Mouse (Mus musculus) megakaryocyte, embryonic 14.5 days (primary cell): ENCODE results near the gene Trim54. TPM values are rescaled to one million over a fixed set of nuclear protein-coding genes. Genes with fewer than 3 reads are reported as not detected.

Experiments
- H3K27me3 ChIP-seq: replicated peaks from 2 replicates; pipeline ENCODE3; 2012; ENCODE audit warnings: inconsistent platforms
- H3K36me3 ChIP-seq: replicated peaks from 2 replicates; pipeline ENCODE3; 2012; ENCODE audit warnings: low read length, inconsistent platforms, mixed read lengths
- H3K4me1 ChIP-seq: 2 replicates; pipeline ENCODE4 v1.6.1; 2012; ENCODE audit warnings: inconsistent platforms
- H3K4me3 ChIP-seq: replicated peaks from 2 replicates; pipeline ENCODE3; 2012; ENCODE audit warnings: moderate library complexity, mild to moderate bottlenecking, inconsistent platforms
- H3K9me3 ChIP-seq: 2 replicates; pipeline ENCODE4 v1.6.1; 2012; ENCODE audit warnings: inconsistent platforms
- FLI1 ChIP-seq: IDR thresholded peaks from 2 replicates; pipeline ENCODE4 v1.6.1; 2012; ENCODE audit warnings: low read length, inconsistent platforms, mixed read lengths
- GATA1 ChIP-seq: IDR thresholded peaks from 3 replicates; pipeline ENCODE4 v1.6.1; 2012; ENCODE audit warnings: mixed read lengths, low read length, inconsistent platforms, borderline replicate concordance
- polyA plus RNA-seq: library from polyadenylated mRNA; stranded (reverse); fragments of >175 nt; gene quantifications from 2 replicates; pipeline ENCODE4 v1.2.3, GENCODE M21; 2012; ENCODE audit warnings: low replicate concordance; ENCODE audit not compliant: insufficient read depth

The Trim54 gene
- polyA plus RNA-seq, 1 experiment = not detected

GRCm38 (mm10) chr5:31179301-31179765 is 62.8 kb downstream of the Trim54 start:
- TF ChIP-seq FLI1 (no peak), GATA1 (no peak)
- H3K4me1 ChIP-seq = peaks cover 60% of the 10 kb centered on the region

DNA sequence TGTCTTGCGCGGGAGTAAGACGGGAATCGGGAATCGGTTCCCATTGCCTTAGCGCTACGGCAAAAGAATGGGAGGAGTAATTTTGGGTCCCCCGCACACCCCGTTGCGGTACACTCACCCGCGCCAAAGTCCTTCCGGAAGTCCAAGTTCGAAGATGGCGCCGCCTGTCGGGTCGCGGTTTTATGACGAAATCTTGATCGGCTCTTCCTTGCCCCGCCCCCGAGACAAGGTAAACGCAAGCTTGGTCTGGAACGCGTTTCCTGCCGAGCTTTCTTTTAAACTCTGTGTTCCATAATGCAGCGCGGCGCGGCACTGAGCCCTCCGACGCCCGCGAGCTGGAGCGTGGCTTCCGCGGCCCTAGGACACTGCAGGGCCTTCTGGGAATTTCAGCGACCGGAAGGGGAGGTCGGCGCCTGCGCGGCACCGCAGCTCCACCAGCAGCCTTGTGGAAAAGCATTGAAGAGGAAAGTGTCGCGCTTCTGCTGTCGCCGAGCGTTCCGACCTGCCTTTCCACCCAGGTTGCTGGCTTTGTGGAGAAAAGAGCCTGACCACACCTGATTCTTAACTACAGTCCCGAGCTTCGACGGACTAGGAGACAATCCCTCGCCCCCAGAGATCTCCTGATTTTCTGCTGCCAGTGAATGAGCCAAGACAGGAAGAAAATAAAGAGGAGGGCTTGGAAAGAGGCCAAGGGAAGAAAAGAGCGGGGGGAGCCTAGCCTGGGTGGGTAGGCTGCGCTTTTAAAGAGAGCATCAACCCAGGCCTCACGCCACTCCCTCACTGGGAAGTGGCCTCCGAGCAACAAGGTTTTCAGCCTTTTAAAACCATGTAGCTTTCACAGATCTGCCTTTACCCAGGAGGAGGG is 63.5 kb downstream of the Trim54 start, which contains the start of the genes Gm29609 and Gtf3c2:
TSS of gene Gm29609 (minus strand) at position 146 of the 865 bp plus-strand sequence.
TSS of gene Gtf3c2 (minus strand) at position 379 of the 865 bp plus-strand sequence.
- TF ChIP-seq FLI1 = peak; percentile 61; the same call in 1 of the 2 replicates
- TF ChIP-seq GATA1 = no peak
- peaks cover 12% of the 10 kb centered on the region for H3K36me3 ChIP-seq
- peaks cover 60% of the 10 kb centered on the region for H3K4me1 ChIP-seq

More at GRCm38 (mm10) chr5:31179301-31179765, 62.8 kb downstream of the Trim54 start:
- Histone ChIP-seq H3K36me3 (peaks cover 17% of the 10 kb centered on the region), H3K27me3 (no peaks in the 10 kb centered on the region), H3K4me3 (peak overlapping the region; percentile 95), H3K9me3 (no peaks in the 10 kb centered on the region)

GRCm38 (mm10) chr5:31181183-31181770 is 64.8 kb downstream of the Trim54 start:
- H3K4me3 ChIP-seq = peak overlapping the region; percentile 95
- no peaks in the 10 kb centered on the region for H3K9me3 ChIP-seq
- TF ChIP-seq GATA1 (no peak), FLI1 (no peak)
- no peaks in the 10 kb centered on the region for H3K27me3 ChIP-seq
- peaks cover 8% of the 10 kb centered on the region for H3K36me3 ChIP-seq
- H3K4me1 ChIP-seq = peaks cover 59% of the 10 kb centered on the region

More for the DNA sequence above, 63.5 kb downstream of the Trim54 start, which contains the start of the genes Gm29609 and Gtf3c2:
- Histone ChIP-seq H3K27me3 (no peaks in the 10 kb centered on the region), H3K9me3 (no peaks in the 10 kb centered on the region), H3K4me3 (peak within 1 kb of the TSS; percentile 95)

- peak overlapping the region; percentile 46 for H3K4me3 ChIP-seq
- peaks cover 22% of the 10 kb centered on the region for H3K36me3 ChIP-seq
- no peaks in the 10 kb centered on the region for H3K9me3 ChIP-seq
- no peak for TF ChIP-seq GATA1
- peaks cover 40% of the 10 kb centered on the region for H3K4me1 ChIP-seq
- no peaks in the 10 kb centered on the region for H3K27me3 ChIP-seq
These were observed 67.2 kb downstream of the Trim54 start for GRCm38 (mm10) chr5:31183678-31184077.

Other genes starting within 250 kb of the Trim54 start
- gene Tmem214, start 248.7 kb upstream of the Trim54 start, polyA plus RNA-seq = 11.8 and 17.0 TPM in 2 replicates
- gene Agbl5, start 228.0 kb upstream of the Trim54 start, polyA plus RNA-seq = 36.7 and 70.8 TPM in 2 replicates
- gene Ost4, start 208.9 kb upstream of the Trim54 start, polyA plus RNA-seq = 57.7 and 180 TPM in 2 replicates
- 427 and 497 TPM in 2 replicates for gene Emilin1, start 203.3 kb upstream of the Trim54 start, polyA plus RNA-seq
- 11.7 and 40.4 TPM in 2 replicates for gene Khk, start 195.3 kb upstream of the Trim54 start, polyA plus RNA-seq
- not detected in 2 replicates for gene Cgref1, start 171.1 kb upstream of the Trim54 start, polyA plus RNA-seq
- gene Preb, start 156.4 kb upstream of the Trim54 start, polyA plus RNA-seq = 43.7 and 59.1 TPM in 2 replicates
- not detected in 2 replicates for gene Tcf23, start 148.1 kb upstream of the Trim54 start, polyA plus RNA-seq
- 6.5 and 48.6 TPM in 2 replicates for gene Atraid, start 68.4 kb upstream of the Trim54 start, polyA plus RNA-seq
- 5.0 and 8.2 TPM in 2 replicates for gene Slc5a6, start 67.8 kb upstream of the Trim54 start, polyA plus RNA-seq
- gene Cad, start 61.9 kb upstream of the Trim54 start, polyA plus RNA-seq = 218 and 333 TPM in 2 replicates
- not detected in 2 replicates for gene Dnajc5g, start 10.4 kb upstream of the Trim54 start, polyA plus RNA-seq
- gene Slc30a3, start 8.5 kb upstream of the Trim54 start, polyA plus RNA-seq = not detected in 2 replicates
- gene Ucn, start 22.1 kb downstream of the Trim54 start, polyA plus RNA-seq = not detected in 2 replicates
- gene Mpv17, start 37.5 kb downstream of the Trim54 start, polyA plus RNA-seq = 9.4 and 46.6 TPM in 2 replicates
- gene Gm29609, start 63.2 kb downstream of the Trim54 start, polyA plus RNA-seq = 7.0 and 7.9 TPM in 2 replicates
- 9.1 and 15.0 TPM in 2 replicates for gene Gtf3c2, start 63.4 kb downstream of the Trim54 start, polyA plus RNA-seq
- 5.4 and 54.1 TPM in 2 replicates for gene Snx17, start 76.5 kb downstream of the Trim54 start, polyA plus RNA-seq
- gene Eif2b4, start 76.7 kb downstream of the Trim54 start, polyA plus RNA-seq = 92.1 and 146 TPM in 2 replicates
- gene Zfp513, start 85.6 kb downstream of the Trim54 start, polyA plus RNA-seq = 34.2 and 67.1 TPM in 2 replicates
- gene Ppm1g, start 104.0 kb downstream of the Trim54 start, polyA plus RNA-seq = 188 and 232 TPM in 2 replicates
- 25.6 and 48.2 TPM in 2 replicates for gene Nrbp1, start 124.2 kb downstream of the Trim54 start, polyA plus RNA-seq
- gene Gm9970, start 124.5 kb downstream of the Trim54 start, polyA plus RNA-seq = not detected in 2 replicates
- 0.48 TPM in 1 of 2 replicates, not detected in the other for gene Krtcap3, start 135.0 kb downstream of the Trim54 start, polyA plus RNA-seq
- gene Ift172, start 174.4 kb downstream of the Trim54 start, polyA plus RNA-seq = 8.8 and 19.3 TPM in 2 replicates
- not detected in 2 replicates for gene Fndc4, start 179.4 kb downstream of the Trim54 start, polyA plus RNA-seq
- not detected in 2 replicates for gene Gckr, start 180.7 kb downstream of the Trim54 start, polyA plus RNA-seq